Mouse (Mus musculus) neural tube, embryonic 11.5 days (tissue): ENCODE measurements around the gene P4ha1. TPM values are rescaled to one million over a fixed set of nuclear protein-coding genes. Genes with fewer than 3 reads are reported as not detected.
A peak's percentile ranks its signal among the peaks of the same experiment; 100 is the strongest.
"Not testable (repeated sequence)": the region's sequence is repeated elsewhere in the genome, so short reads cannot be mapped to it uniquely, and the experiment has no call there.

Experiments used
- ATAC-seq: fragments of 200-750 bp; cut with Nextera tagmentation; 2 replicates; pipeline ENCODE4 v1.8.0; 2017; ENCODE audit warnings: moderate number of reproducible peaks, mild to moderate bottlenecking, moderate TSS enrichment, moderate library complexity; ENCODE audit not compliant: insufficient read depth, low FRiP score, low TSS enrichment
- DNase-seq: peaks from one replicate; pipeline ENCODE4 v3.0.0-alpha.2; 2015; ENCODE audit warnings: low spot score
- H3K27ac ChIP-seq: fragments of 300-500 bp; sonication (generic); 2 replicates; pipeline ENCODE4 v1.5.1; 2014; ENCODE audit warnings: low read depth, mild to moderate bottlenecking, low read length
- H3K27me3 ChIP-seq: fragments of 300-500 bp; sonication (generic); 2 replicates; pipeline ENCODE4 v1.6.1; 2014; ENCODE audit warnings: mild to moderate bottlenecking, low read length, mixed read lengths; ENCODE audit not compliant: control insufficient read depth, insufficient read depth
- H3K36me3 ChIP-seq: fragments of 300-500 bp; sonication (generic); 2 replicates; pipeline ENCODE4 v1.6.1; 2014; ENCODE audit warnings: mild to moderate bottlenecking, low read length, moderate library complexity, mixed read lengths; ENCODE audit not compliant: control insufficient read depth, insufficient read depth
- H3K4me1 ChIP-seq: fragments of 300-500 bp; sonication (generic); 2 replicates; pipeline ENCODE4 v1.6.1; 2014; ENCODE audit warnings: low read length, mixed read lengths; ENCODE audit not compliant: control insufficient read depth, insufficient read depth
- H3K4me2 ChIP-seq: fragments of 300-500 bp; sonication (generic); 2 replicates; pipeline ENCODE4 v1.6.1; 2014; ENCODE audit warnings: low read depth, mild to moderate bottlenecking, moderate library complexity
- H3K4me3 ChIP-seq: fragments of 300-500 bp; sonication (generic); 2 replicates; pipeline ENCODE4 v1.5.1; 2014; ENCODE audit warnings: low read depth, low read length
- H3K9ac ChIP-seq: fragments of 300-500 bp; sonication (generic); 2 replicates; pipeline ENCODE4 v1.6.1; 2014; ENCODE audit warnings: mild to moderate bottlenecking, low read length
- H3K9me3 ChIP-seq: fragments of 300-500 bp; sonication (generic); 2 replicates; pipeline ENCODE4 v1.6.1; 2016; ENCODE audit warnings: low read length; ENCODE audit not compliant: control insufficient read depth
- WGBS: fragments of 180-500 bp; shearing (Covaris S2); extraction: QIAGEN DNeasy Blood & Tissue Kit; methylation state at CpG from one replicate; pipeline ENCODE4 v1.1.7; 2014; 5-methylcytosine and 5-hydroxymethylcytosine counted together
- polyA plus RNA-seq: library from polyadenylated mRNA; unstranded; fragments of >200 nt; fragmentation: Nextera tagmentation; extraction: Ambion mirVana; gene quantifications from 2 replicates; pipeline ENCODE4 v1.2.1, GENCODE M21; 2014

Gene P4ha1
- polyA plus RNA-seq, 1 experiment from 2014 or later = 56.1 TPM

GRCm38 (mm10) chr10:59289062-59289461, 34.0 kb upstream of the P4ha1 start:
- WGBS = 59% methylated on average over 8 of the region's 8 CpGs
- Histone ChIP-seq H3K9me3 (no peaks in the 10 kb centered on the region), H3K36me3 (no peaks in the 10 kb centered on the region), H3K9ac (no peak overlapping the region), H3K27me3 (no peaks in the 10 kb centered on the region), H3K4me2 (no peak overlapping the region), H3K4me3 (no peak overlapping the region), H3K4me1 (no peaks in the 10 kb centered on the region), H3K27ac (no peak overlapping the region)
- DNase-seq (no peak), ATAC-seq (no peak)

DNA sequence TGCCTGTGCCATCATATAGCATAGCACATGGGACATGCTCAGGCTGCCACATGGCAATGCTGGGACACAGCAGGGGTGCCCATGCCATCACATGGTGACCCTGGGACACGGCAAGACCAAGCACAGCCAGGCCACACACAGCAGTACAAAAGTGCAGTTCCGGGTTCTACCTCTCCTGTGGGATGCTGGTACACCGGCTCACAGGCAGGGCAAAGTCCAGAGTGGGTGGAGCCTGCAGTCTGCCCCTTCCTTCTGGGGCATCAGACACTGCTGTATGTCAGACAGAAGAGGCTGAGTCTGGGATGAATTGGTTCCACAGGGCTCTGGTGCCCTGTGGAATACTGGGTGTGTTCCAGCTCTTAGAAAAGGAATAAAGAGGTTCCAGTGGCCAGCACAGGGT, 31.6 kb upstream of the P4ha1 start:
- Histone ChIP-seq H3K4me3 (no peak overlapping the region), H3K27me3 (no peaks in the 10 kb centered on the region), H3K36me3 (no peaks in the 10 kb centered on the region), H3K9ac (no peak overlapping the region), H3K4me1 (no peaks in the 10 kb centered on the region), H3K9me3 (no peaks in the 10 kb centered on the region), H3K27ac (no peak overlapping the region), H3K4me2 (no peak overlapping the region)
- DNase-seq (no peak), ATAC-seq (no peak)
- WGBS = 57% methylated on average over 3 of the region's 3 CpGs

DNA sequence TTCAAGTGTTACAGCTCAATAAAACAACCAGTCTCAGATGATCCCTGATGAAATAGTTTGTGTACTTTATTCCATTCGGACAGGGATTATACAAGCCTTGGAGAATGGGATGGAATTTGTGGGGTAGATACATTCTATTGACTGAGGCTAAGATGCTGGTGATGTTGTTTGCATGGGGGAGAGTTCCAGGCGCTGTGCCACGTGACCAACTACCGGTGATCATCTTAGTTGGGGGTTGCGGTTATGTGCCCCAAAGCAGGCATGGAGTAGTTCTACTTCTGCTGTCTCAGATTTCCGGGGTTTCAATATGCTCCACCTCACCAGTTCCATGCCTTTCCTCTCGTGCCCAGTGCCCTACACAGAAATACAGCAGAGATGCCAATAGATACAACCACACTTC, 31.0 kb upstream of the P4ha1 start:
- H3K27me3 ChIP-seq = no peaks in the 10 kb centered on the region
- 86% methylated on average over 7 of the region's 7 CpGs for WGBS
- no peak overlapping the region for H3K4me3 ChIP-seq
- DNase-seq (no peak), ATAC-seq (no peak)
- H3K4me1 ChIP-seq = no peaks in the 10 kb centered on the region
- H3K4me2 ChIP-seq = no peak overlapping the region
- no peaks in the 10 kb centered on the region for H3K9me3 ChIP-seq
- H3K36me3 ChIP-seq = no peaks in the 10 kb centered on the region
- no peak overlapping the region for H3K9ac ChIP-seq
- H3K27ac ChIP-seq = no peak overlapping the region

DNA sequence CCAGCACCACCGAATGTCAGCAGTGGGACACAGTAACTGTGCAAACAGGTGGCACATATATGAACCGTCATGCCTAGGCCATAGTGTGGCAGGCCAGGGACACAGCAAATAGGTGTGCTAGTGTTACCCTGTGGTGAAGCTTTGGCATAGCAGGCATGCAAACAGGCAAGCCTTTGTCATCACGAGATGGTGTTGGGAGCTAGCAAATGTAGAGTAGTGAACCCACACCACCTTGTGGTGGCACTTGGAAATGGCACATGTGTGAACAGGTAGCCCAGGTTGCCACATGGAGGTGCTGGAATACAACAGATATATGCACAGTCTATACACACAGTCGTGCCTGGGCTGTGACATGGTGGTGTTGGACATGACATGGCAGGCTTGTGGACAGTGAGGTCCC, 30.5 kb upstream of the P4ha1 start:
- H3K27me3 ChIP-seq = no peaks in the 10 kb centered on the region
- H3K4me2 ChIP-seq = no peak overlapping the region
- no peak overlapping the region for H3K9ac ChIP-seq
- ATAC-seq (peak; percentile 46), DNase-seq (peak; percentile 73)
- 34% methylated on average over 4 of the region's 4 CpGs for WGBS
- no peaks in the 10 kb centered on the region for H3K9me3 ChIP-seq
- H3K27ac ChIP-seq = no peak overlapping the region
- H3K4me1 ChIP-seq = no peaks in the 10 kb centered on the region
- H3K36me3 ChIP-seq = no peaks in the 10 kb centered on the region
- H3K4me3 ChIP-seq = no peak overlapping the region

- H3K4me2 ChIP-seq = no peak overlapping the region
- 73% methylated on average over 8 of the region's 8 CpGs for WGBS
- ATAC-seq = peak; percentile 28; the same call in 1 of the 2 replicates
Measured at GRCm38 (mm10) chr10:59295241-59295811, 27.8 kb upstream of the P4ha1 start.

DNA sequence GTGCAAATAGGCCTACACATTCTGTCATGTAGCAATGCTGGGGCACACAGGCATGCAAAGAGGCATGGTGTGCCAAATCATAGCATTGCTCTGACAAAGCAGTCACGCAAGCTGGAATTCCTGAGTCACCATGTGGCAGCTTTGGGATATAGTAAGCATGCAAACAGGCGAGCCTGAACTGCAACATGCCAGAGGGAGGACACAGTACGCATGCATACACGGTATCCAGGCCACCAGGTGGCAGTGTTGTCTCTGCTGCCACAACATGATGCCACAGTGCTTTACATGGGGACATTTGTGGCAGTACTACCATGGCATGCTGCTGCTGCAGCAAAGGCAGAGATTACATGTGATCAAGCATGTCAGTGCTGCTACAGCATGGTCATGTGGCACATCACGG, 26.8 kb upstream of the P4ha1 start:
- DNase-seq (peak; percentile 83), ATAC-seq (peak; percentile 64)
- no peak overlapping the region for H3K27ac ChIP-seq
- no peak overlapping the region for H3K4me3 ChIP-seq
- no peak overlapping the region for H3K9ac ChIP-seq
- H3K4me1 ChIP-seq = no peaks in the 10 kb centered on the region
- no peaks in the 10 kb centered on the region for H3K9me3 ChIP-seq
- no peaks in the 10 kb centered on the region for H3K36me3 ChIP-seq
- 42% methylated on average over 5 of the region's 5 CpGs for WGBS
- no peaks in the 10 kb centered on the region for H3K27me3 ChIP-seq
- no peak overlapping the region for H3K4me2 ChIP-seq

More at GRCm38 (mm10) chr10:59295241-59295811, 27.8 kb upstream of the P4ha1 start:
- Histone ChIP-seq H3K27me3 (no peaks in the 10 kb centered on the region), H3K27ac (no peak overlapping the region), H3K36me3 (no peaks in the 10 kb centered on the region), H3K9me3 (no peaks in the 10 kb centered on the region), H3K9ac (no peak overlapping the region), H3K4me3 (no peak overlapping the region), H3K4me1 (no peaks in the 10 kb centered on the region)
- peak; percentile 70 for DNase-seq

DNA sequence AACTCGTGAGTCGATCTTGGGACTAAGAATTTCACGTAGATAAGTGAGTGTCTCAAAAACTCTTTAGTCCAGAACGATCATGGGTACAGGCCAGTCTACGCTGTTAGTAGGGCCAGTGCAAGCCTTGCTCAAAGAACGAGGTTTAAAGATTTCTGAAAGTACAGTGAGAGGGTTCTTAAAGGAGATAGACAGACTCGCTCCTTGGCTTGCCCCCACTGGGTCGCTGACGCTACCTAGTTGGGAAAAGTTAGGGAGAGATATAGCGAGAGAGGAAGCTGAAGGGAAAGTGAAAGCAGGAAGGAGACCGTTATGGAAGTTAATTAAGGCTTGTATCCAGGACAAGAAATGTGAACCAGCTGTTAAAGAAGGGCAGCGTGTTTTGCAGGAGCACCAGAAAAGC, 20.4 kb upstream of the P4ha1 start:
- H3K9me3 ChIP-seq, H3K27ac ChIP-seq, DNase-seq, ATAC-seq, H3K4me2 ChIP-seq, H3K4me1 ChIP-seq, H3K27me3 ChIP-seq, H3K36me3 ChIP-seq, H3K9ac ChIP-seq, H3K4me3 ChIP-seq: not testable (repeated sequence)
- WGBS = 94% methylated on average over 12 of the region's 12 CpGs

DNA sequence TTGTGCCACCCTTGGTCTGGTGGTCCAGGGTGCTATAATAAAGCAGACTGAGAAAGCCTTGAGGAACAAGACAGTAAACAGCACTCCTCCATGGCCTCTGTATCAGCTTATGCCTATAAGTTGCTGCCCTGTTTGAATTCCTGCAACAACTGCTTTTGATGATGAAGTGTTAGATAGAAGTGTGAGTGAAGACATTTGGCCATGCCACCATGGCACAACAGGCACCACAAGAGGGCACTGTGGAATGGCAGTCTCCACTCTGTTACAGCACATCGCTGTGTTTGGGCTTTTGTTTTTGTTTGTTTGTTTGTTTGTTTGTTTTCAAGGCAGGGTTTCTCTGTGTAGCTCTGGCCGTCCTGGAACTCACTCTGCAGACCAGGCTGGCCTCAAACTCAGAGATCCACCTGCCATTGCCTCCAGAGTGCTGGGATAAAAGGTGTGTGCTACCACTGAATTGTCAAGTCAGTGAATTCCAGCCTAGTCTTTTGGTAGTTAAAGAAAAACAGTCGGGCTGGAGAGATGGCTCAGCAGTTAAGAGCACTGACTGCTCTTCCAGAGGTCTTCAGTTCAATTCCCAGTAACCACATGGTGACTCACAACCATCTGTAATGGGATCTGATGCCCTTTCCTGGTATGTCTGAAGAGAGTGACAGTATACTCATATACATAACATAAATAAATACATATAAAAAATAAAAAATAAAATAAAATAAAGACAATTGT, 13.9 kb upstream of the P4ha1 start:
- WGBS = 50% methylated on average over 3 of the region's 3 CpGs
- Histone ChIP-seq H3K27ac (no peak overlapping the region), H3K27me3 (no peaks in the 10 kb centered on the region), H3K36me3 (no peaks in the 10 kb centered on the region), H3K4me2 (no peak overlapping the region), H3K9me3 (no peaks in the 10 kb centered on the region), H3K4me3 (no peak overlapping the region), H3K9ac (no peak overlapping the region), H3K4me1 (no peaks in the 10 kb centered on the region)
- ATAC-seq (no peak), DNase-seq (no peak)

DNA sequence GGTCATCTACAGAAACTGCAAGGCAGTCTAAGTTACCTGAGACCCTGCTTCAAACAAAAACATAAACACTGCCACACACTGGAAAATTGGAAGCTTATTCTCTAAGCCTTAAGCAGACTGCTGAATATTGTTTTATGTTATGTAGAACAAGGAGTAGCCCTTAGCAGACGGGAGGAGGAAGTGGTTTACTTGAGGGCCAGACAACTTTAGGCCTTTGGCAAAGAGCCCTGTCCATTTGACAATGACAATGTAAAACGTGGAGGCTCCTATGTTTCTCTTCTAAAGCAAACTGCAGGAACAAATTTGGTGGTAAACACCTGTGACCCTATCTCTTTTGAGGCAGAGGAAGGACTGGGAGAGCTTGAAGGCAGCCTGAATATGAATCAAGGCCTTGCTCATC, 13.0 kb upstream of the P4ha1 start:
- H3K9me3 ChIP-seq = no peaks in the 10 kb centered on the region
- H3K4me3 ChIP-seq = no peak overlapping the region
- no peak overlapping the region for H3K4me2 ChIP-seq
- no peak overlapping the region for H3K27ac ChIP-seq
- H3K4me1 ChIP-seq = no peaks in the 10 kb centered on the region
- no peak overlapping the region for H3K9ac ChIP-seq
- H3K27me3 ChIP-seq = no peaks in the 10 kb centered on the region
- DNase-seq (no peak), ATAC-seq (no peak)
- WGBS = 68% methylated on average over 2 of the region's 2 CpGs
- no peaks in the 10 kb centered on the region for H3K36me3 ChIP-seq
